Mouse (Mus musculus) brain, embryonic 18.5 days (tissue): ENCODE results near the gene Serpinb3b.
"Not testable (repeated sequence)": the region's sequence is repeated elsewhere in the genome, so short reads cannot be mapped to it uniquely, and the experiment has no call there.

Experiments
- DNase-seq: peaks from one replicate; pipeline ENCODE4 v3.0.0-alpha.2; 2012; ENCODE audit warnings: low read depth, low spot score

The Serpinb3b gene

DNA sequence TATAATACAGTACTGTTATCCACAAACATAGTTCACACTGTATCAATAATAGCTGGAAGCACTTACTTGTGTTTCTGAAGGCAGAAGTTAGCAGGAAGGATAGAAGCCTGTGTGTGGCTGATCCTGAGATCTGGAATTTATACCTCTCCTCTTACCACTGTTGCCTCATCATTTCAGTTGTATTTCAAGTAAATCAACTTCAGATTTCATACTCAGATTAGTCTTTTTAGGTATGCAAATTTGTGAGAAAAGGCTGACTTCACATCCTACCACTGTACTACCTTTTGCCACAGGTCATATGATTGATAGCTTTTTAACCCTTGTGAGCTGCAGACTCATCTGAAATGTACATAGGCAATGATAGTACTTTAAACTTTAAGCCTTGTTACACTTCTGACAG lies at the start of gene Serpinb3b, which contains the start of gene Serpinb3c:
TSS of gene Serpinb3b (minus strand) at position 101 of the 400 bp plus-strand sequence.
TSS of gene Serpinb3c (minus strand) at position 111 of the 400 bp plus-strand sequence.
- DNase-seq = not testable (repeated sequence)

DNA sequence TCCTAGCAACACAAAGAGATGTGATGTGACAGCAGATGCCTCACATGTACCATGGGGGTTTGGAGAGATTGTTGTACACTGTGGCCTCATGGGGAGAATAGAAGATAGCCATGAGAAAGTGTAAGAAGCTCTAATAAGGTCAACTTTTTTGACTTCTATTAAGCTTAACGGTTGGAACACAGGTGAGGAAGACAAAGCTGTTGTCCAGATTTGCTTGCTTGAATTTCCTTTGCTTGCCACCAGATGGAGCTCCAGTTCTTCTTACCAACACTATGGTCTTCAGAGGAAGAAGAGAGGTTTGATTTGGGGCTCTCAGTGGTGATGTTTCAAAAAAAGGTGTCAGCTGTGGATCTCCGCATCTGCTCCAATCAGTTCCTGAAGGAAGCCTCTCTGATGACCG lies 35.0 kb downstream of the Serpinb3b start:
- not testable (repeated sequence) for DNase-seq

DNA sequence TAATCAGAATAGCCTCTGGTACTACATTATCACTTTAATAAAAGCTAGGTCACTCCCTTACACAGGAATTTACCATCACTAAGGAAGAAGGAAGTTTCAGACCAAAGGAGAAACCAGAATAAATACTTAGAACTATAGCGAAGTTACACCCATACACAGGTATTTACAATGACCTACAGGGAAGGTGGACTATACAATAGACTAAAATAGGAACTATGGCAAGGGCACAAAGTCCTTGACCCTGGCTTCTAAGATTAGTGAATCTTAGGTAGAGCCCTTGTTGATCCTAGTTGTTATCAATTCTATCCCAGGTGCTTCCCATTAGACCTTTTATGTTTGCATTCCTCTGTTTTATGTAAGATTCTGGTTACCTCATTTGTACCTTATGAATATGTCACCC lies 60.9 kb downstream of the Serpinb3b start:
- not testable (repeated sequence) for DNase-seq

DNA sequence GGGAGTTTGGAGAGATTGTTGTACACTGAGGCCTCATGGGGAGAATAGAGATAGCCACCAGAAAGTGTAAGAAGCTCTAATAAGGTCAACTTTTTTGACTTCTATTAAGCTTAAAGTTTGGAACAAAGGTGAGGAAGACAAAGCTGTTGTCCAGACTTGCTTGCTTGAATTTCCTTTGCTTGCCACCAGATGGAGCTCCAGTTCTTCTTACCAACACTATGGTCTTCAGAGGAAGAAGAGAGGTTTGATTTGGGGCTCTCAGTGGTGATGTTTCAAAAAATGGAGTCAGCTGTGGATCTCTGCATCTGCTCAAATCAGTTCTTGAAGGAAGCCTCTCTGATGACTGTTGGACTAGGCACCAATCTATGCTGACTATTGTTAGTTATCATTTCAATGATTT lies 150.7 kb downstream of the Serpinb3b start:
- not testable (repeated sequence) for DNase-seq
